Comparison of ENCODE assay signal across 22 mouse cellular contexts in the genomic region with DNA sequence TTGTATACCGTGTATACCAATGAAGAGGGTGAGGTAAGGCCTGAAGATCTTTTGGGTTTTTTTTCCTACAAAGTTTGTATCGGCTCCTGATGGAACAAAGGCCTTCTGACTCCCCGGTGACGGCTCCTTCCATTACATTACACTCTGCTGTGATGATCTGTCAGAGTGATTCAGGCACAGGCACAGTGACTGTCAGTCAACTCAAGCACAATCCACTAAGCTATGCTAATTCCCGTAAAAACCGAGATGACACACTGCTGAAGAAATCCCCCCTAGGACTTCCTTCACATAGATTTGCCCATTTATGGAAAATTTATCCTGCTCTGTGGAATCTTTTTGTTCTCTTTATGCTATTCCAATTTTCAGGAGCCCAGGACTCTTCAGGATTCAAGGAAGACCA.
A peak's percentile ranks its signal among the peaks of the same experiment; 100 is the strongest.
DNase-seq lines count a peak whose midpoint lies in the region; ATAC-seq lines count a peak whose summit lies in the region.
"Had no signal": no experiment of that assay in that cellular context is flagged by ENCODE, and none has a peak within 500 bp of the region (broad histone marks: within the 10 kb centered on the region; RNA-seq: fewer than 3 reads in every experiment).

No protein-coding gene starts in this region.

- no peaks in the 10 kb centered on the region for H3K27me3 ChIP-seq in embryonic facial prominence, embryonic 14.5 days (replicated peaks; ENCODE audit: control insufficient read depth, insufficient read depth, low read length)
- H3K27me3 ChIP-seq in embryonic facial prominence, embryonic 10.5 days (replicated peaks; ENCODE audit: low read depth, poor library complexity, severe bottlenecking): no peaks in the 10 kb centered on the region
- no peaks in the 10 kb centered on the region for H3K27me3 ChIP-seq in midbrain, embryonic 12.5 days
- H3K27me3 ChIP-seq in midbrain, embryonic 10.5 days (ENCODE audit: low read depth, poor library complexity, severe bottlenecking): no peaks in the 10 kb centered on the region
- H3K27me3 ChIP-seq in midbrain, embryonic 14.5 days (ENCODE audit: control insufficient read depth, insufficient read depth, low read length): no peaks in the 10 kb centered on the region
- H3K27me3 ChIP-seq: kidney, embryonic 15.5 days; limb, embryonic 12.5 days; liver, embryonic 13.5 days had no signal

- no peak overlapping the region for H3K27ac ChIP-seq in embryonic facial prominence, embryonic 14.5 days (replicated peaks; ENCODE audit: low read depth, low read length)
- no peak overlapping the region for H3K27ac ChIP-seq in embryonic facial prominence, embryonic 10.5 days (replicated peaks)
- H3K27ac ChIP-seq in midbrain, embryonic 12.5 days (replicated peaks): no peak overlapping the region
- H3K27ac ChIP-seq in midbrain, embryonic 10.5 days (replicated peaks): no peak overlapping the region
- no peak overlapping the region for H3K27ac ChIP-seq in midbrain, embryonic 14.5 days (replicated peaks; ENCODE audit: low read depth, low read length)
- H3K27ac ChIP-seq: heart, adult 2 months; kidney, embryonic 15.5 days; limb, embryonic 12.5 days; liver, embryonic 13.5 days had no signal

- H3K4me1 ChIP-seq in embryonic facial prominence, embryonic 14.5 days (ENCODE audit: control insufficient read depth, insufficient read depth, low read length): no peaks in the 10 kb centered on the region
- H3K4me1 ChIP-seq in embryonic facial prominence, embryonic 10.5 days: peaks cover 5% of the 10 kb centered on the region; the same call in 1 of the 2 replicates
- no peaks in the 10 kb centered on the region for H3K4me1 ChIP-seq in midbrain, embryonic 12.5 days
- H3K4me1 ChIP-seq in midbrain, embryonic 10.5 days: peaks cover 15% of the 10 kb centered on the region
- no peaks in the 10 kb centered on the region for H3K4me1 ChIP-seq in midbrain, embryonic 14.5 days (ENCODE audit: control insufficient read depth, insufficient read depth, low read length)
- H3K4me1 ChIP-seq: limb, embryonic 12.5 days; liver, embryonic 13.5 days had no signal

- H3K9me3 ChIP-seq in embryonic facial prominence, embryonic 14.5 days (ENCODE audit: control insufficient read depth, low read length): no peaks in the 10 kb centered on the region
- H3K9me3 ChIP-seq in embryonic facial prominence, embryonic 10.5 days: no peaks in the 10 kb centered on the region
- no peaks in the 10 kb centered on the region for H3K9me3 ChIP-seq in midbrain, embryonic 12.5 days
- H3K9me3 ChIP-seq in midbrain, embryonic 10.5 days (replicated peaks): no peaks in the 10 kb centered on the region
- no peaks in the 10 kb centered on the region for H3K9me3 ChIP-seq in midbrain, embryonic 14.5 days (ENCODE audit: control insufficient read depth, low read length)
- H3K9me3 ChIP-seq: kidney, embryonic 15.5 days; limb, embryonic 12.5 days; liver, embryonic 13.5 days had no signal

- H3K9ac ChIP-seq in embryonic facial prominence, embryonic 14.5 days (ENCODE audit: low read depth, low read length): no peak overlapping the region
- no peak overlapping the region for H3K9ac ChIP-seq in midbrain, embryonic 12.5 days (replicated peaks)
- H3K9ac ChIP-seq in midbrain, embryonic 14.5 days (replicated peaks; ENCODE audit: low read length): no peak overlapping the region
- H3K9ac ChIP-seq: kidney, embryonic 15.5 days; limb, embryonic 12.5 days; liver, embryonic 13.5 days; lung, embryonic 14.5 days had no signal

- ATAC-seq in embryonic facial prominence, embryonic 14.5 days (ENCODE audit: low read depth): no peak
- ATAC-seq in midbrain, embryonic 12.5 days (ENCODE audit: low FRiP score, low read depth): peak; percentile 93
- peak; percentile 60; the same call in 1 of the 2 replicates for ATAC-seq in midbrain, embryonic 14.5 days (ENCODE audit: low FRiP score, low TSS enrichment)
- ATAC-seq: activated CD4-positive, CD25-positive, alpha-beta regulatory T cell, adult 4 months; intestine, postnatal 0 days had no signal

- DNase-seq in embryonic facial prominence, embryonic 14.5 days (ENCODE audit: low spot score): peak; percentile 27
- DNase-seq in embryonic facial prominence, embryonic 10.5 days (ENCODE audit: low spot score): no peak
- DNase-seq in midbrain, embryonic 10.5 days (ENCODE audit: low spot score): no peak
- peak; percentile 42 for DNase-seq in midbrain, embryonic 14.5 days
- DNase-seq in ovary, postnatal 14 days (ENCODE audit: low spot score): no peak
- DNase-seq in adrenal gland, adult 18-20 months (ENCODE audit: low spot score in 2 of 2): no peak
- no peak for DNase-seq in MN1 (ENCODE audit: low spot score)
- DNase-seq: adrenal gland, postnatal 14 days; cerebellum, adult 11-12 months; cerebellum, postnatal 36 days; gastrocnemius, postnatal 25 days; heart, adult 2 months; kidney, postnatal 4 days; liver, embryonic 13.5 days; lung, embryonic 14.5 days; lung, postnatal 36 days; right cerebral cortex, adult 18-20 months had no signal

- no peak overlapping the region for H3K4me2 ChIP-seq in embryonic facial prominence, embryonic 14.5 days (ENCODE audit: low read depth, low read length)
- H3K4me2 ChIP-seq in midbrain, embryonic 12.5 days (replicated peaks): no peak overlapping the region
- H3K4me2 ChIP-seq in midbrain, embryonic 14.5 days (ENCODE audit: low read length): no peak overlapping the region
- H3K4me2 ChIP-seq: kidney, embryonic 15.5 days; limb, embryonic 12.5 days; liver, embryonic 13.5 days; lung, embryonic 14.5 days had no signal

- WGBS in embryonic facial prominence, embryonic 14.5 days: 46% methylated on average over 6 of the region's 6 CpGs
- 60% methylated on average over 6 of the region's 6 CpGs for WGBS in embryonic facial prominence, embryonic 10.5 days
- WGBS in midbrain, embryonic 12.5 days: 28% methylated on average over 6 of the region's 6 CpGs
- WGBS in midbrain, embryonic 10.5 days: 44% methylated on average over 6 of the region's 6 CpGs
- WGBS in midbrain, embryonic 14.5 days: 11% methylated on average over 6 of the region's 6 CpGs

- H3K36me3 ChIP-seq in embryonic facial prominence, embryonic 14.5 days (ENCODE audit: control insufficient read depth, insufficient read depth, low read length): no peaks in the 10 kb centered on the region
- no peaks in the 10 kb centered on the region for H3K36me3 ChIP-seq in embryonic facial prominence, embryonic 10.5 days (replicated peaks)
- no peaks in the 10 kb centered on the region for H3K36me3 ChIP-seq in midbrain, embryonic 12.5 days
- H3K36me3 ChIP-seq in midbrain, embryonic 10.5 days: no peaks in the 10 kb centered on the region
- H3K36me3 ChIP-seq in midbrain, embryonic 14.5 days (ENCODE audit: control insufficient read depth, insufficient read depth, low read length): no peaks in the 10 kb centered on the region
- H3K36me3 ChIP-seq: kidney, embryonic 15.5 days; limb, embryonic 12.5 days; liver, embryonic 13.5 days had no signal

- no peak overlapping the region for H3K4me3 ChIP-seq in embryonic facial prominence, embryonic 14.5 days (ENCODE audit: low read depth, low read length)
- no peak overlapping the region for H3K4me3 ChIP-seq in embryonic facial prominence, embryonic 10.5 days
- H3K4me3 ChIP-seq in midbrain, embryonic 12.5 days: no peak overlapping the region
- H3K4me3 ChIP-seq in midbrain, embryonic 10.5 days: no peak overlapping the region
- H3K4me3 ChIP-seq in midbrain, embryonic 14.5 days (replicated peaks; ENCODE audit: low read depth, low read length): no peak overlapping the region
- H3K4me3 ChIP-seq: heart, adult 2 months; kidney, embryonic 15.5 days; limb, embryonic 12.5 days; liver, embryonic 13.5 days had no signal

Comparison
In these comparisons a context has a peak if more than half of its experiments do, and no peak if none do; other contexts are left out.
1. DNase-seq: peak in embryonic facial prominence, embryonic 14.5 days (single experiment) and midbrain, embryonic 14.5 days (single experiment); none in embryonic facial prominence, embryonic 10.5 days (single experiment), midbrain, embryonic 10.5 days (single experiment), ovary, postnatal 14 days (single experiment), adrenal gland, adult 18-20 months (0 of 2) and MN1 (single experiment).